Mouse (Mus musculus) kidney, adult 18-20 months (tissue): ENCODE results near the gene Ugt2b37.
"Not testable (repeated sequence)": the region's sequence is repeated elsewhere in the genome, so short reads cannot be mapped to it uniquely, and the experiment has no call there.

Source experiments
- DNase-seq: peaks from one replicate; pipeline ENCODE4 v3.0.0; 2021

The Ugt2b37 gene

GRCm38 (mm10) chr5:87254676-87255075 is at the start of gene Ugt2b37:
Ugt2b37 (minus strand) TSS chr5:87254804.
- not testable (repeated sequence) for DNase-seq

- DNase-seq: not testable (repeated sequence)
These were observed 31.6 kb upstream of the Ugt2b37 start for GRCm38 (mm10) chr5:87286180-87286579.

DNA sequence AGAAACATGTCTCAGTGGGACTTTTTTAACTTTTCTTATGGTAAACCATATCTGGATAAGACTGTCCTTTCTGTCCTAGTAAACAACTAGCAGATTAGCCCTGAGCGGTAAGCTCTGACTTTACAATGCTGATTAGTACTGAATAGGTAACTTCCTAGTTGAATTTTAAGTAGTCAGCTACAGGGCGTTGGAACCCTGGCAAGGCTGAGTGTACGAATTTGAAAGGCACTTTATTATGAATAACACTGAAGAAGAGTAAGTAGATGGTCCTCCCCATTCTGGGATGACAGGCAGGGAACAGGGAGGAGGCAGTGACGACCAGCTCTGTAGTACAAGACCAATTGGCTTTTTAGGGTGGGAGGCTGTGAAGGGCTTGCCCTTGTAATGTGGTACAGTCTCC is 21.4 kb upstream of the Ugt2b37 start:
- not testable (repeated sequence) for DNase-seq

GRCm38 (mm10) chr5:87275581-87275980 is 21.0 kb upstream of the Ugt2b37 start:
- DNase-seq: no peak

- DNase-seq: no peak
These were observed 1.2 kb upstream of the Ugt2b37 start for GRCm38 (mm10) chr5:87255831-87256230.

- DNase-seq: not testable (repeated sequence)
These were observed 12.5 kb downstream of the Ugt2b37 start for GRCm38 (mm10) chr5:87242140-87242539.

- not testable (repeated sequence) for DNase-seq
These were observed 58.2 kb downstream of the Ugt2b37 start for GRCm38 (mm10) chr5:87196430-87196829.
